Mouse (Mus musculus): Measurements from ENCODE around the gene Asic2.

DNA sequence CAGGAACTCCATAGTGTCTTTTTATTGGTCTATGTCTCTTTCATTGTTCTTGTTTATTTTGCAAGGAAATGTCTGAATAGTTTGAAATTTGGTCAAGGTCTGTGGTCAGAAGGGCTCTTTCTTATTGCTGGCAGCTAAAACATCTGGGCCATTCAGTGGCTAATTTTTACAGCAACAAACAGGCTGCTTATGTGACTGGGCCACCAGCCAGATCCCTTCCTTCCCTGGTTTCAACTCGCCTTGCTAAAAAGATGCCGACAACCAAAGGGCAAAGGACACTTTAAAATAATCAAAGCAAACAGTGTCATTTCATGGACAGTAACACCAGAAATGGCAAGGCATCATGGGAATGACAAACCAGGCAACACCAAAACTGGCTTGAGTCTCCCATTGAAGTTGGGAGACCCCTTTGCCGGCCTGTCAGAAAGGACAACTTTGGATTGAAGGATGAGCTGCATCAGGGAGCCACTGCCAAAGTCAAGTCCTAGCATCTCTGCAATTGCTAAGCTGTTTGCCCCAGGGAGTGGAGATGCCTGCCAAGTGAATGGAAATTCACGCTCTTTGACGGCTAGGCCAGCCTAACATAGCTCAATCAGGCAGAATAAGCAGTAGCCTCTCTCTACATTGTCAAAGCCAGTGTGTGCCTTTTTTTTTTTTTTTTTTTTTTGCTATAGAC, 123.1 kb downstream of the Asic2 start:
- TF ChIP-seq RCOR1 (IDR thresholded peaks at IDR 0.05; ENCODE audit: low read depth, low read length) (no peak), MXI1 (IDR thresholded peaks at IDR 0.05; ENCODE audit: low read depth, low read length) (no peak), JUND (IDR thresholded peaks at IDR 0.05; ENCODE audit: low read depth, low read length) (no peak), CTCF (IDR thresholded peaks at IDR 0.05 in 2 of 3, conservative IDR thresholded peaks at IDR 0.05 in 1 of 3; ENCODE audit: control insufficient read depth in 1 of 3, insufficient read depth in 1 of 3, low read depth in 2 of 3, low read length in 3 of 3, poor library complexity in 1 of 3, severe bottlenecking in 1 of 3) (no peak), GATA1 (IDR thresholded peaks at IDR 0.05; ENCODE audit: low read depth, low read length) (no peak), ZMIZ1 (IDR thresholded peaks at IDR 0.05; ENCODE audit: low read depth, low read length) (no peak), POLR2A (IDR thresholded peaks at IDR 0.05; ENCODE audit: control insufficient read depth in 1 of 2, insufficient read depth in 1 of 2, low read depth in 1 of 2, low read length in 2 of 2, poor library complexity in 1 of 2) (no peak), USF2 (IDR thresholded peaks at IDR 0.05; ENCODE audit: borderline replicate concordance in 1 of 2, insufficient read depth in 1 of 2, low read depth in 1 of 2, low read length in 2 of 2) (no peak), TBP (IDR thresholded peaks at IDR 0.05; ENCODE audit: low read depth, low read length) (no peak)
